Mouse (Mus musculus) liver, adult 2 months (tissue): ENCODE measurements around the gene Adgrl3. TPM values are rescaled to one million over a fixed set of nuclear protein-coding genes. Genes with fewer than 3 reads are reported as not detected.

Experiments
- DNase-seq: peaks from one replicate; pipeline ENCODE4 v3.0.0-alpha.2; 2011; ENCODE audit warnings: low read depth, low spot score; ENCODE audit errors: extremely low read depth
- H3K27ac ChIP-seq: fragments of 200-500 bp; replicated peaks from 2 replicates; pipeline ENCODE4 v1.5.1; 2012; ENCODE audit warnings: low read depth, mild to moderate bottlenecking, control low read depth, inconsistent platforms, low read length; ENCODE audit not compliant: insufficient read depth
- H3K27me3 ChIP-seq: fragments of 200-500 bp; 2 replicates; pipeline ENCODE4 v1.6.1; 2012; ENCODE audit warnings: mild to moderate bottlenecking, moderate library complexity, low read length, inconsistent platforms; ENCODE audit not compliant: control insufficient read depth, insufficient read depth
- H3K36me3 ChIP-seq: fragments of 200-500 bp; 2 replicates; pipeline ENCODE4 v1.6.1; 2012; ENCODE audit warnings: low read length, inconsistent platforms; ENCODE audit not compliant: control insufficient read depth, insufficient read depth
- H3K4me1 ChIP-seq: fragments of 200-500 bp; 2 replicates; pipeline ENCODE4 v1.6.1; 2011; ENCODE audit warnings: low read length; ENCODE audit not compliant: control insufficient read depth, insufficient read depth
- H3K4me3 ChIP-seq: fragments of 200-500 bp; 2 replicates; pipeline ENCODE4 v1.5.1; 2011; ENCODE audit warnings: low read depth, mild to moderate bottlenecking, control low read depth, low read length, moderate library complexity; ENCODE audit not compliant: insufficient read depth
- H3K79me2 ChIP-seq: fragments of 200-500 bp; 2 replicates; pipeline ENCODE4 v1.6.1; 2012; ENCODE audit warnings: inconsistent platforms, mild to moderate bottlenecking, low read length, moderate library complexity; ENCODE audit not compliant: control insufficient read depth, insufficient read depth
- H3K9ac ChIP-seq: fragments of 200-500 bp; 2 replicates; pipeline ENCODE4 v1.6.1; 2012; ENCODE audit warnings: low read depth, mild to moderate bottlenecking, control low read depth, inconsistent platforms, low read length
- CTCF ChIP-seq: fragments of 200-500 bp; IDR thresholded peaks from 2 replicates; pipeline ENCODE4 v1.5.1; 2011; ENCODE audit warnings: low read depth, low read length, control low read depth
- POLR2A ChIP-seq: fragments of 200-500 bp; IDR thresholded peaks from 2 replicates; pipeline ENCODE4 v1.6.1; 2011; ENCODE audit warnings: low read length, control low read depth; ENCODE audit not compliant: insufficient read depth; ENCODE audit errors: extremely low read depth
- WGBS: fragments of 180-500 bp; shearing (Covaris S2); methylation state at CpG from one replicate; pipeline ENCODE4 v1.1.7; 2018; 5-methylcytosine and 5-hydroxymethylcytosine counted together
- polyA plus RNA-seq: library from polyadenylated mRNA; depleted of rRNA; stranded (reverse); fragments of >200 nt; gene quantifications from 2 replicates; pipeline ENCODE4 v1.2.3, GENCODE M21; 2012
- total RNA-seq: library from RNA; depleted of rRNA; stranded (reverse); fragments of >200 nt; gene quantifications from 2 replicates; pipeline ENCODE4 v1.2.3, GENCODE M21; 2014

Gene Adgrl3
- total and polyA plus RNA-seq, 2 experiments = 0.33 to 1.0 TPM

- Histone ChIP-seq H3K79me2 (no peaks in the 10 kb centered on the region), H3K4me3 (peak overlapping the region; percentile 50), H3K27me3 (peaks cover 14% of the 10 kb centered on the region), H3K36me3 (no peaks in the 10 kb centered on the region), H3K9ac (no peak overlapping the region), H3K27ac (no peak overlapping the region), H3K4me1 (no peaks in the 10 kb centered on the region)
- no peak for TF ChIP-seq POLR2A
- TF ChIP-seq CTCF = no peak
- 2% methylated on average over 21 of the region's 21 CpGs for WGBS
- DNase-seq = no peak
Observed at GRCm38 (mm10) chr5:81021864-81022305, 1.9 kb downstream of the Adgrl3 start.

- Histone ChIP-seq H3K79me2 (no peaks in the 10 kb centered on the region), H3K27ac (no peak overlapping the region), H3K27me3 (peaks cover 14% of the 10 kb centered on the region), H3K9ac (no peak overlapping the region), H3K36me3 (no peaks in the 10 kb centered on the region), H3K4me3 (peak overlapping the region; percentile 50; the same call in 1 of the 2 replicates), H3K4me1 (no peaks in the 10 kb centered on the region)
- 3% methylated on average over 24 of the region's 24 CpGs for WGBS
- TF ChIP-seq CTCF = no peak
- no peak for TF ChIP-seq POLR2A
- DNase-seq = no peak
Observed at GRCm38 (mm10) chr5:81022306-81023071, 2.6 kb downstream of the Adgrl3 start.

- TF ChIP-seq CTCF (no peak), POLR2A (no peak)
- Histone ChIP-seq H3K36me3 (no peaks in the 10 kb centered on the region), H3K79me2 (no peaks in the 10 kb centered on the region), H3K4me1 (no peaks in the 10 kb centered on the region), H3K27ac (no peak overlapping the region), H3K9ac (no peak overlapping the region), H3K4me3 (no peak overlapping the region), H3K27me3 (peaks cover 14% of the 10 kb centered on the region)
- WGBS = 58% methylated on average over 17 of the region's 17 CpGs
- DNase-seq = no peak
Observed at GRCm38 (mm10) chr5:81023923-81024715, 4.2 kb downstream of the Adgrl3 start.

GRCm38 (mm10) chr5:81028875-81029274, 8.9 kb downstream of the Adgrl3 start:
- WGBS = 45% methylated on average over 2 of the region's 2 CpGs
- TF ChIP-seq POLR2A (no peak), CTCF (no peak)
- Histone ChIP-seq H3K4me3 (no peak overlapping the region), H3K27ac (no peak overlapping the region), H3K9ac (no peak overlapping the region), H3K79me2 (no peaks in the 10 kb centered on the region), H3K36me3 (no peaks in the 10 kb centered on the region), H3K27me3 (no peaks in the 10 kb centered on the region), H3K4me1 (no peaks in the 10 kb centered on the region)
- no peak for DNase-seq

- Histone ChIP-seq H3K27me3 (no peaks in the 10 kb centered on the region), H3K9ac (no peak overlapping the region), H3K4me1 (no peaks in the 10 kb centered on the region), H3K79me2 (no peaks in the 10 kb centered on the region), H3K36me3 (no peaks in the 10 kb centered on the region), H3K27ac (no peak overlapping the region), H3K4me3 (no peak overlapping the region)
- TF ChIP-seq POLR2A (no peak), CTCF (no peak)
- DNase-seq = peak; percentile 17
Observed at GRCm38 (mm10) chr5:81037091-81037490, 17.2 kb downstream of the Adgrl3 start.
